Mouse (Mus musculus) lung, postnatal 25 days (tissue): ENCODE results near the gene Fam78b.

Experiments used
- DNase-seq: peaks from one replicate; pipeline ENCODE4 v3.0.0; 2022; ENCODE audit warnings: low spot score

The Fam78b gene

DNA sequence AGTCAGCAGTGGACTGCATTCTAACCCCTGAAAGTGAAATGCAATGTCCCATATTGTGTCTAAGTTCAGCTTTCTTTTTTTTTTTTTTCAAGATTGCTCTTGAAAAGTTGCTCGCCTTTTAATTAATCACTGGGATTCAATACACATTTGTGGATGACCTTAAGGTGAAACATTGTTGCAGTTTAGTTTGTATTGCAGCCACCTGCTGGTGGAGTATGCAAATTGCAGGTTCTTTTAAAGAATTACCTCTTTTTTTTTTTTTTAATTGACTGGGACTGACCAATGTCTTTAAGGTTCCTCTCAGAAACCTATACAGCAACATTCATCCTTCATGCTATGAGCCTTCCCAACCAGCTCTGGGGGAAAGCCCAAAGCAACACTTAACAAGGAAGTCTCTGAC, 33.2 kb downstream of the Fam78b start:
- DNase-seq = no peak

DNA sequence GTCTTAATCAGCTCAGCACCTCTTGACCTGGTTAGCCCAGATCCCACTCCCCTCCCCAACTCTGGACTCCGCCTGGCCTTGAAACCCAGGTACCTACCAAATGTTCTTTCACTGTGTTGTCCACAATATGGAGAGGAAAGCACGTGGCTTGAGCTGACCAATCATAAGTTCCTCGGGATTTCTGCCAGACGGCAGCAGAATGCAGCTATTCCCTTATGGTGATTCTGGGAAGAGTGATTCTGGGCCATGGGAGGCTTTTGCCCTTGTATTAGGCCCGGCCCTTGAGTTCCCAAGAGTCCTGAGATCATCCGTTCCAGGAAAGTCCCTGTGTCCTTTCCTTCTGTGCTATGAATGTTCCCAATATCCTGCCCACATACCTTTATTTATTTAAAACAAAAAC, 41.3 kb downstream of the Fam78b start:
- no peak for DNase-seq

DNA sequence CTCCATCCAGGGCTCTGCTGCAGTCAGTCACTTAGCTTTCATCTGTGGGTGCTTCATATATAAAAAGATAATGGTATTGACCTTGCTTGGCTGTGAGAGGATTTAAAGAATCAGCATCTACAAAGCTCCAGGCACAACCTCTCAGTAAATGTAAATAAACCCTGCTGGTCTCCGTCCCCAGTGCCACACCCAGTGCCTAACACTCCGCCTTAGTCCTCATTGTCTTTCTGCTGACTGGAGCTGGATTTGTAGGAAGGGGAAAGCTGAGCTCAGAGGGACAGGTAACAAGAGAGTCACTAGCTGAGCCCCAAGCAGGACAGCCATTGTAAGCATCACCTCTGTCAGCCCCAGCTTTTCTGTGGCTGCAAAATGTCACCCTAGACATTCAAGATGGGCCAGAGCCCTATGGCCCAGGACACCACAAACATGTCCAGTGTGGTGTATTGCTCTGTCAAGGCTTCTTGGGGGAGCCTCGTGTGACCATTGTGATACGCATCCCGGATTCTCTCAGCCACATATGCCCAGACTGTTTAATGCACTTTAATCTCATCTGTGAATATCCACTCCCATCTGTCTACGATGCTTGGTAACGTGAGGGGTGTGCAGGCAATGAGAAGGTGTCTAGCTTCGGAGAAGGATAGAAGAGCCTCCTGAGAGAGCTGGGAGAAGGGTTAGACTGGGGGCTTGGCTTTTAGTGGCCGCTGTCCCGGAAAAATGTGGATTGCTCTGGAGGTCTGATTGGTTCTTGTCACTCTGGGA, 45.1 kb downstream of the Fam78b start:
- DNase-seq = no peak

DNA sequence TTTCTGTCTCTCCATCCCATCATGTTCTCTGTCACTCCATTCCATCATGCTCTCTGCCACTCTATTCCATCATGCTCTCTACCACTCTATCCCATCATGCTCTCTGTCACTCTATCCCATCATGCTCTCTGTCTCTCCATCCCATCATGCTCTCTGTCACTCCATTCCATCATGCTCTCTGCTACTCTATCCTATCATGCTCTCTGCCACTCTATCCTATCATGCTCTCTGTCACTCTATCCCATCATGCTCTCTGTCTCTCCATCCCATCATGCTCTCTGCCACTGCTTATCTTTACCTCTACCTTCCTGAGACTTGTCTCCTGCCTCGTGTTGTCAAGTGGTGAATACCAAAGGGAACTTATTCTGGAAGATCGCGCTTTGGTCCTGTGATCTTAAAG, 49.6 kb downstream of the Fam78b start:
- no peak for DNase-seq

DNA sequence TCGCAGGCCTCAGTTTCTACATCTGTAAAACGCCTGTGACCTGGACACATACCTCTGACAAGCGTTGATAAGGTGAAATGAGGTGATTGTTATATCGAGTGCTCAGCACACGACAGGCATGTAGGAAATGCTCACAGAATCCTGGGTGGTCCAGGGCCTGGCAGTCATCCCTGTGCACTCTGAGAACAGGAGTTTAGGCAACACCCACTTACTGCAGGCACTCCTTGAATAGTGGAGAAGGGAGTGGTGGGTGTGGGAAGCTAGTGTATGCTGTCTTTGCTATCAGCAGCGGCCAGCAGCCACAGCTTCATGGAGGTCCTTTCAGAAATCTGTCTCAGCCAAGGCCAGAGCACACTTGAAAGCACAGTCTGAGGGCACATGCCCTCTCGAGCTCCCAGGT, 52.8 kb downstream of the Fam78b start:
- no peak for DNase-seq

DNA sequence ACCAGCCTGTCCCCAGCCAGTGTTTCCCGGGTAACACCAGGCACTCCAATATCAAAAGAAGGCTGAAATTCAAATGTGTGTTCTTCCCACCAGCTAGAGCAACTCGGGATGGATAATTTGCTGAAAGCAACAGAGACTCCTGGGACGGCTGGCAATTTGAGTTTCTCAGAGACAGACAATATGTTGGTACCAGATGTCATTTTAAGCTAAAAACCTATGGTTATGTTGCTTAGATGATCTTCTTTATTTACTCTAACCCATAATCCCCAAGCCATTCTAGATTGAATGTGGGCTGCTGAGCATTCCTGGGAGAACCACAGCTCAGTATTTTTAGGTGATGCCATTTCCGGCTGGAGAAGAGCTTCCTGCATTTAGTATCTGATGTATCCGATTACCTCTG, 56.3 kb downstream of the Fam78b start:
- DNase-seq = no peak

DNA sequence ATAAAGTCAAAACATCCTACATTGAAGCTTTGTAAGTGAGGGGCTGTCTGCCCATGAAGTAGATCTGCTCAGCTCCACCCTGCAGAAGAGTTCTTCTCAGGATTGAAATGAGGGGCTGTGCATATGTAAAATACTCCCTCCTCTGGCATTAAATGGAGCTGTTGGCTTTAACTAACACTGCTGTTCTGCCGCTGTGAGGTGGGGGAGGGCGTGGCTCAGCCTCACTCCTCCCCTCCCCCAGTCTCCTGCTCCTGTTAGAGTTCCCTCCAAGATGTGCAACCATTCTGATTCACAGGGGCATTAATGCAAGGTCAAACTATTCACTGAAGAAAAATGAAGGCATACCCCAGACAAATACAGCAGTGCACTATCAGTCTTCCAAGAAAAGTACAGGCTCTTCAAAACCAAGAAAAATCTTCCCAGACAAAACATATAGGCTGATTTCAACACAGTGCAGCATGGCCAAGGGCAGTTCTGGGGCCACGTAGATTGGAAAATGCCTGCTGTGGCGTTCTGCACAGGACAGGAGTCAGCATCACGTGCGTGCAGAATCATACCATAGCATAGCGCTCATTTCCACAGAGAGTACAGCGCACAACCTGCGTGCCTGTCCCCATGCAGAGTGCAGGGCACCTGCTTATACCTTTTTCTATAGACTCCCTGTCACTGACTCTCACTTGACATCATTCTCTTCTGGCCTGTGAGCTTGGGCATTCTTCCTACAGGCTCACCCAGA, 58.5 kb downstream of the Fam78b start:
- no peak for DNase-seq

DNA sequence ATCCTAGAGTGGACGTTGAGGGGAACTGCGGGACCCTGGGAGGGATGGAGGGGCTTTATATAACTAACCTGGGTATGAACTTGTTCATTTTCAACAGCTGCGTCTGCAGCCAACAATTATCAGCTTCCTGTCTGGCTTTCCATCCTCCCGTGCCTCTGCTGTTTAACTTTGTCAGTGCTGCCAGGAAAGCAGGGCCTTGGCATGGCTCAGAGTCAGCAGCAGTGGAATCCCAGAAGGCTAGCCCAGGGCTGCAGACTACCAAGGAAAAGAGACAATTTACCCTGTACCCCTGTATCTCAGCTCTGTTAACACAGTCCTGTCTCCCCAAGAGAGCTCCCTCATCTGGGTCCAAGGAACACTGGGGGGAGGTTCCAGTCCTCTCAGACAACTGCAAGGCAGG, 62.8 kb downstream of the Fam78b start:
- DNase-seq = peak; percentile 11

DNA sequence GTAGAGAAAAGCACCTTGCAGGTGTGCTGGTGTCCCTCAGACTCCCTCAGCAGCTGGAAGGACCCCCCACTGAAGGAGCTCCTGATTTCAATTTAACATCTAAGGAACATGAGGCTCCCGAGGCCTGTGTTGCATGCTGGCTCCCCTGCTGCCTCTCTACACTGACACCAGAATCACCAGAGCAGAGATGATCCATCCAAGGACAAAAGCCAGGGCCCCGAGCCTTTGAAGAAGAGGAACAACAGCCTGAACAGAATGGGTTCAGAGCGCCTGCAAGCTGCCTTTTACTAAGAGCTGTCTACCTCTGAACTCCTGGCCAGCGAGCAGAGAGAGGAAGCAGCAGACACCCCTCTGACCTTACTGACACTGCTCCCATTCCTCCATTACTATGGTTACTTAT, 64.3 kb downstream of the Fam78b start:
- DNase-seq = no peak

DNA sequence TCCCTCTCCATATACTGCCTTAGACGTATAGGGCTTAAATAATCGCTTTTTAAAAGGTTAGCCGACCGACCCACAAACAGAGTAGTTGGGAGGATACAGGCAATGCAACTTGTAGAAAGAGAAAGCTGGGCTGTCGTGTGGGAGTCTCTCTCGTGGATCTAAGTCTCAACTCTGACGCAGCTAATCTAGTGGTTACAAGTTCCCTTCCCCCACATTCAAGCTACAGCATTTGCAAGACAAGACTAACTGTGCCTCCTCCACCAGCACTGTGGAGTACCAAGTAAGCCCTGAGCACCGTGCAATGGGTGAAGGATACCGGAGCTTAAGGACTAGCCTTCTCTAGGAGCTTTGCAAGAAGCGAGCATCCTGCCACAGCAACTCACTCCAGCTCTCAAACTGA, 64.8 kb downstream of the Fam78b start:
- DNase-seq = no peak

DNA sequence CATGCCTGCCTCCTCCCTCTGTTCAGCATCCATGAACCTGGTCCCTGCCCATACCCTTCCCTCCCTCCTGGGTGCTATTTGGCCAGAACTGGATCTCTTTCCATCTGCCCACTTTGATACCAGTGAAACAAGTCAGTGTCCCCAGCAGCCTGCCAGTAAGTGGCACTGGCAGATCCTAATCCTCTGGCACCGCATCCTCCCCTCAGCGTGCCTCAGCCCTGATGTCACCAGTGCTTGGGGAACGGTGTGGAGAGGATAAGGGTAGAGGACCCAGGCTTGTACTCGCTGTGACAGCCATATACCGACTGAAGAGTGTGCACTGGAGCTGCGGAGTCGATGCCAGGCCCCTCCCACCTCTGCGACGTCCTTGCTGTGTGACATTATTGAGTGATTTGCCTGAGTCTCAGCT, 65.7 kb downstream of the Fam78b start:
- no peak for DNase-seq

DNA sequence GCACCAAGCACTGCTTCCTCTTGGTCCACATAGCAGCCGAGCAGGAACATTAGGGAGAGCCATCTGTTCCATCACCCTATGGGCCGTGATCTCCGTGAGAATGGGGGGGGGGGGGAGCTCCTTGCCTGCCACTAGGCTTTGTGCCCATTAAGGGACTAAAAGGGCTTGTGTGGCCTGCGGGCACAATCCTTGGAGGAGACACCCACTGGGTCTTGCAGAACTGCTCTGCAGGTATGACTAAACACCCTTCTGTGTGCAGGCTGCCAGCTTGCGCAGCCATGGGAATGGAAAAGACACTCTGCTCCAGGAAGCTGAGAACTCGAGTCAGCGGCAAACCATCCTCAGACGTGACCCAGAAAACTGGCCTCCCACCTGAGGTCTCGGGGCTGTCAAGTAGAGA, 68.5 kb downstream of the Fam78b start:
- DNase-seq = no peak

DNA sequence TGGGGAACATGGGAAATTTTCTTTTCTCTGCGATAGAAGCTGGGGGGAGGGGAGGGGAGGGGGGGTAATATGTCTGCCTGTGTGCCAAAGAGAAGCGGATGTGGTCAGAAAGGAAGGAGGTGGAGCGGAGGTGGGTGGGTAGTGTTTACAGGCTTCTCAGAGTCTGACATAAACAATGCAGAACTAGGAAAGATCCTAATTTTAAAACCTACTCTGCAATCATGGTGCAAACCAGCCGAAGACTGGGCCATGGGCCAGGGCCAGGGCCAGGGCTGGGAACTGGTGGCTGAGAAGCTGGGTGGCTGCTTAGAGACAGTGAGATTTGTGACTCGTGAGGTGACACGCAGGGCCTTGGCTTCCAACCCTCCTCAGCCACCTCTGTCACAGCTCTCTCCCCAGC, 69.1 kb downstream of the Fam78b start:
- peak; percentile 74 for DNase-seq

DNA sequence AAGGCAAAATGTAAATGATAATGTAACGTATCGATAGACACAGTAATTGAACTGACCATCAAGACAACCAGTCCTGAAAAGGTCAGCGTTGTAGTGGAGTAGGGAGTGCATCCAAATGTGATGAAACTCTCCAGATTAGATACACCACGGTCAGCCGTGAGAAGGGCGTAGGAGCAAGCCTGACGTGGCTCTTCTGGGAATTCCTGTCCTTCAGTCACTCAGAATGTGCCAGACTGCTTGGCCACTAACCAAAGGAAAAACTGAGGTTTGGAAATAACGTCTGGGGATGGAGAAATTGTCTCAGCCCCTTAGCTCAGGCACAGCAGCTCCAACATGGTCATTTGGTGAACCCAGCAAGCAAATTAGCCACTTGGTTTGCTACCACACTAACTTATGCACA, 74.5 kb downstream of the Fam78b start:
- DNase-seq = peak; percentile 11

DNA sequence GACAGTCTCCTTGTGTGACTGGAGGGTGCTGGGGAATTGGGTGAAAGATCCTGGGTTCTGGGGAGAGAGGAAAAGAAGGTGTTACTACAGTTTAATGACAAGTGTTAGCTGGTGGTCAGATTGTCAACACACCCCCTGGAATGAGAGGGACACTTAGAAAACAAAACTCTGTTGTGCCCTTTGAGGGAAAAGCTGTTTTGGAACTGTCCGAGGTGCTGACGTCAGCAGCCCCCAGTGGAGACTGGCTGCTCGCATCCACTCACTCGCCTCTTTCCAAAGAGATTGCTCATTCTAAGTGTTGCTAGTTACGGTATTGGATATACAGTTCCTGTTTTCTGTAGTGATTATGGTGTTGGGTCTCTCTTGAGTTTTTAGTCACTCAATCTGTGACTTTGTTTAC, 78.3 kb downstream of the Fam78b start:
- no peak for DNase-seq

DNA sequence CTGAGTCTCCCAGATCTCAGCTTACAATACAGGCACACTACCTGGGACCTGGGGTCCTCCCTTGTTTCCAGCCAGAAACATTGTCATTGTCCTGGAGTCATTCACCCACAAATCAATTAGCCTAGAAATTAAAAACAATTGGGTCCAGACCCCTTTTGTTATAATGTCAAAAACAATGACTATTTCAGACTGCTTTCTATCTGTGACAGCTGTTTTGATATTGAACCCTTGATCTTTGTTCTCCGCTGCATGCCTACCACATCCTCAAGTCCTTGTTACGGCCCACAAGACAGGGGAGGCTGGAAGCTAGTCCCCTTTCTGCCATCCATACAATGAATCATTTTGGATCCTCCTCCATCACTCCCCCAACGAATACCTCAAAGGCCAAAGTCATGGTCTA, 80.7 kb downstream of the Fam78b start:
- DNase-seq = no peak

DNA sequence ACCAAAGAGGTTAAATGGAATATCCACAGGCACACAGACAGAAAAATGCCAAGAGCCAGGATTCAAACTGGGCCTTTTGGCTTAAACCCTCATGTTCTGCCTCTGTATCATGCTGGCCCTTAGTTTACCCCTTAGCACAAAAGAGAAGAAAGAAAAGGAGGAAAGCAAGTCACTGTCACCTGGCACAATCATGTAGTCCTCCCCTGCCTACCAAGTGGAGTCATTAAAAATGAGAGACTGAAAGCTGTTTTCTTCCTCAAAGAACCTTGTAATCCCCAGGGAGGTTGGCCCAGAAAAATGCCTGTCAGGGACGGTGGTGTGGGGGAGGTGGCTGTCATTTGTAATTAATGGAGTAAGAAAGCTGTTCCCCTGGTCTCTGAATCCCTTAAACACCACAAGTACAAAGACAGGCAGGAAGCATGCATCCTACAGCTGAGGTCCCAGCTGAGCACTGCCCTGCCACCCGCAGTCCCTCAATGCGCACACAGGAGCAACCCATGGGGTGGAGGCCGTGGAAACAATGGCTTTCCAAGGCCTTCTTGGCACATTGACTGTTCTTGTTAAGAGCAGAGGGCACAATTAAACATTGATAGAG, 81.4 kb downstream of the Fam78b start:
- DNase-seq = no peak

DNA sequence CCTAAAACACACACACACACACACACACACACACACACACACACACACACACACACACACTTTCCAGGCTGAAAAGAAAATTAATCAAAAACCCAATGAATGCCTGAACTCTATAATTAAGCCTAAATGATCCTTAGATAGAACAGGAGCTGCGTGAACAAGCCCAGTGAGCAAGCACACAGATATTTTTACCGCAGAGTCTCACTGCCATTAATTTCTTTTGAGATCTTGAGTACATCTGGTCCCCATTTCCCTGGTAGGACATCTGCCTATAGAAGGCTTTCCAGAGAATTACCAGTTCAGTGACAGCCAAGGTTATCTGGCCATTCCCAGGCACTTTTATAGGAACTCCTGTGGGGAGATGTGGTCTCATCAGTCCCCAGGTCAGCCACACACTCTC, 82.0 kb downstream of the Fam78b start:
- no peak for DNase-seq

DNA sequence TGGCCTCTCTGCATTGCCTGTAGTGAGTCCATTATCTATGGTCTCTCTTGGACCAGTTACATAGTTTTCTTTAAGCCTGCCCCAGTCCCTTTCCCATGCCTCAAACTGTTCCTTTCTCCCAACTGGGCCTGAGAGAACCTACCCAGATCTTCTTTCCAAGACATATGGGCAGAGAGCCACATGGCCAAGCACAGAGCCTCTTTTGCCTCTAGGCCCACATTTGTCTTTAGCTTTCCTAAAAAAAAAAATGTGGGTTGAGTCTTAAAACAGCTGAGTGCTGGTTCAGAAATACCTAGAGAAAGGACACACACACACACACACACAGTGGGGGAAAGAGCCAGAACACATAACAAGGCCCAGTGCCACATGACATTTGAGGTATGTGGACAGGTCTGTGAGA, 83.1 kb downstream of the Fam78b start:
- no peak for DNase-seq

DNA sequence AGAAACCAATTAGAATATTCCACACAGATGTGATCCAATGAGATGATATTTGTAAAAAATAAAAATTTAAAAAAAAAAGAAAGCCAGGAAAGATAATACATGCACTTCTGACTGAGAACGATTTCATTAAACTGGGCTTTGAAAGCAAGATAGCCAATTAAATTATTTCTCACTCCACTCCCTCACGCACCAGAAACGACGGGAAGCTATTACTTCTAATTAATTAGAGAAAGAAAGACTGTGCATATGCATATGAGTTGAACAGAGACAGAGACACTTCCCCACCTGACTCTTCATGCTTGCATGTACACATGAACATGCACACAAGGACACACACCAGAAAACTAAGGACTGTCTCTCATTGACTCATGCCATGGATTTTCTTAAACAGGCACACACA, 84.2 kb downstream of the Fam78b start:
- no peak for DNase-seq

DNA sequence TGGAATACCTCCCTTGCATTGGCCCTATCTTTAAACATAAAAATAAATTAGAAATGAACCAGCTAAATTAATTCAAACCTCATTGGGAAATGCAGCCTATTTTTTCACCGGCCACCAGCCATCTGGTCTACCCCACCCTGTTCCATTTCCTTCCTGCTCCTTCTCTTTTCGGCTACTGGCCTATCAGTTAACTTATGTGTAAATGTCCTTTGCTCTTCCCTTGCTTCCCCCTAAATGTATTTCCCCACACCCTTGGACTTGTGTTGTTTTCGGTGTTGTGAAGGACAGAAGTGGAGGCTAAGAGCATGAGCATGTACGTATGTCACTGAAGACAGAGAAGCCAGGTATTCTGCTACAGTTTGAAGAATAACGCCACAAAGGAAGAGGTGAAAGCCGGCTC, 89.2 kb downstream of the Fam78b start:
- DNase-seq = no peak

DNA sequence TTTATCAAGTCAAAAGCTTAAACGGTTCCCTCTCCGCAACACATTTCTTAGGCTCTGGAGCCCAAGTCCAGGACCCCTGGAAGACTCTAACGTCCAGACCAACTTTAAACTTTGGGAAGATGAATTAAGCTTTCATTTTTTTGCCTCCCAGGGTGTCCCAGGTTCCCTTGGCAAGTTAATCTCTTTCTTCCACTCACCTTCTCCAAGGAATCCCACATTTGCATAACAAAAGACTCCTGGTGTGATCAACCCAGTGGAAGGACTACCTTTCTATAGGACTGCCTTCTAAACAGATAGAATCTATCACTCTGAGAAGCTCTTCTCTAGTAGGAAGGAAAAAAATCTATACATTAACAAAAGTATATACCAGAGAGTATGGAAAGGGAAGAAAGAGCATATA, 92.3 kb downstream of the Fam78b start:
- DNase-seq = no peak

DNA sequence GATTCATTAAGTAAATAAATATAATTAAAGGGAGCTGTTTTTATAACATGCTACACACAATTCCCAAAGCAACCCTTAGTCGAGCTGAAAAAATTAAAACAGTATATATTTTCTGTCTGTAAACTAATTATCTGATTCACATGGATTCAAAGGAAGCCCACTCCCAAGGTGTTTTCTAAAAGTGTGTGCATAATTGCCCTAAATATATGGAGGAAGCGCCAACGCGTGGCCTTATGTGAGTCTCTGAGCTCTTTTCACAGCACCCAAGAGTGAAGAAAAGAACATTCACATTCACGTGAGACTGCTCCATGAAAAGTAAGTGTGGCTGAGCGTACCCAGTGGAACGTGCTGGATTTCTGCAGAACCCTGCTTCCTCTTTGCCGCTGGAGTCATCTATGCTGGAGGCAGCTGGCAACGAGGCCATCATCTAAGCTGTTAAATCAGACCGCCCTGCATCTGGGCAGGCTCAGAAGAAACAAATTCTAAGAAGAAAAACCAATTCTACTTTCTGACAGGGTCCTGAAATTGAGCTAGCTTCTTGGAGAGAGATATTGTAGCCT, 93.5 kb downstream of the Fam78b start:
- no peak for DNase-seq
